Mouse (Mus musculus): ENCODE data around the gene Gpatch2l.

Gpatch2l gene

GRCm38 (mm10) chr12:86276895-86277294 lies 35.2 kb downstream of the Gpatch2l start:
- DNase-seq (ENCODE audit: low spot score): no peak

- no peak for DNase-seq (ENCODE audit: low spot score)
Observed at GRCm38 (mm10) chr12:86280000-86280399, 38.3 kb downstream of the Gpatch2l start.

GRCm38 (mm10) chr12:86285704-86286103 lies 44.0 kb downstream of the Gpatch2l start:
- DNase-seq (ENCODE audit: low spot score): no peak

GRCm38 (mm10) chr12:86297450-86297849 lies 55.8 kb downstream of the Gpatch2l start:
- no peak for DNase-seq (ENCODE audit: low spot score)

GRCm38 (mm10) chr12:86302973-86303372 lies 61.3 kb downstream of the Gpatch2l start:
- DNase-seq (ENCODE audit: low spot score): no peak

- no peak for DNase-seq (ENCODE audit: low spot score)
Observed at GRCm38 (mm10) chr12:86305045-86305444, 63.4 kb downstream of the Gpatch2l start.

GRCm38 (mm10) chr12:86305635-86306243 lies 64.1 kb downstream of the Gpatch2l start:
- DNase-seq (ENCODE audit: low spot score): peak; percentile 16

- DNase-seq (ENCODE audit: low spot score): no peak
Observed at GRCm38 (mm10) chr12:86309474-86309873, 67.8 kb downstream of the Gpatch2l start.

- DNase-seq (ENCODE audit: low spot score): no peak
Observed at GRCm38 (mm10) chr12:86309902-86310301, 68.2 kb downstream of the Gpatch2l start.

GRCm38 (mm10) chr12:86320629-86321028 lies 79.0 kb downstream of the Gpatch2l start:
- DNase-seq (ENCODE audit: low spot score): no peak

- no peak for DNase-seq (ENCODE audit: low spot score)
Observed at GRCm38 (mm10) chr12:86324297-86324696, 82.6 kb downstream of the Gpatch2l start.

GRCm38 (mm10) chr12:86329813-86330212 lies 88.2 kb downstream of the Gpatch2l start:
- DNase-seq (ENCODE audit: low spot score): no peak

- no peak for DNase-seq (ENCODE audit: low spot score)
Observed at GRCm38 (mm10) chr12:86330684-86331083, 89.0 kb downstream of the Gpatch2l start.

GRCm38 (mm10) chr12:86331248-86331647 lies 89.6 kb downstream of the Gpatch2l start:
- DNase-seq (ENCODE audit: low spot score): no peak

GRCm38 (mm10) chr12:86336209-86336608 lies 94.6 kb downstream of the Gpatch2l start:
- DNase-seq (ENCODE audit: low spot score): no peak

- DNase-seq (ENCODE audit: low spot score): no peak
Observed at GRCm38 (mm10) chr12:86336887-86337286, 95.2 kb downstream of the Gpatch2l start.
